Mouse (Mus musculus) megakaryocyte, adult 5-6 weeks (primary cell): ENCODE measurements around the gene Ambra1. TPM values are rescaled to one million over a fixed set of nuclear protein-coding genes. Genes with fewer than 3 reads are reported as not detected.
"Not testable (repeated sequence)": the region's sequence is repeated elsewhere in the genome, so short reads cannot be mapped to it uniquely, and the experiment has no call there.

Source experiments
- ATAC-seq: 2 replicates; pipeline ENCODE4 v1.8.0; 2016; ENCODE audit warnings: mild to moderate bottlenecking, inconsistent platforms; ENCODE audit not compliant: poor library complexity, severe bottlenecking
- total RNA-seq, 2 experiments: library from RNA; stranded (forward) in 1 of 2; stranded (reverse) in 1 of 2; fragments of 153-499, 151-499 nt in 1 of 2; fragments of 221-1000, 200-1000 nt in 1 of 2; gene quantifications; 2 replicates each; pipeline versions ENCODE4 v1.2.3 to v1.2.4; 2015 to 2017

Ambra1 gene
- total RNA-seq (2015) (22.4 and 24.9 TPM in 2 replicates), total RNA-seq (2017) (15.1 and 37.9 TPM in 2 replicates)

GRCm38 (mm10) chr2:91729971-91730821 lies at the start of gene Ambra1:
Gene Ambra1 (plus strand): TSS chr2:91730134.
- peak; percentile 98 for ATAC-seq

- no peak for ATAC-seq
Measured at GRCm38 (mm10) chr2:91682850-91683249, 47.1 kb upstream of the Ambra1 start.

GRCm38 (mm10) chr2:91683919-91684318 lies 46.0 kb upstream of the Ambra1 start:
- ATAC-seq: no peak

GRCm38 (mm10) chr2:91689452-91689851 lies 40.5 kb upstream of the Ambra1 start:
- no peak for ATAC-seq

GRCm38 (mm10) chr2:91695436-91696224 lies 34.3 kb upstream of the Ambra1 start:
- ATAC-seq: no peak

- ATAC-seq: peak; percentile 90
Measured at GRCm38 (mm10) chr2:91696225-91696590, 33.7 kb upstream of the Ambra1 start.

- no peak for ATAC-seq
Measured at GRCm38 (mm10) chr2:91699225-91699624, 30.7 kb upstream of the Ambra1 start.

GRCm38 (mm10) chr2:91701366-91701765 lies 28.6 kb upstream of the Ambra1 start:
- no peak for ATAC-seq

GRCm38 (mm10) chr2:91705736-91706135 lies 24.2 kb upstream of the Ambra1 start:
- ATAC-seq: no peak

- no peak for ATAC-seq
Measured at GRCm38 (mm10) chr2:91706456-91706855, 23.5 kb upstream of the Ambra1 start.

- ATAC-seq: no peak
Measured at GRCm38 (mm10) chr2:91708361-91708760, 21.6 kb upstream of the Ambra1 start.

- peak; percentile 98 for ATAC-seq
Measured at GRCm38 (mm10) chr2:91710272-91711234, 19.4 kb upstream of the Ambra1 start, which contains the start of the genes Atg13 and Harbi1. Gene Atg13 (minus strand): TSS chr2:91710576. Gene Harbi1 (plus strand): TSS chr2:91710852.

GRCm38 (mm10) chr2:91711256-91711925 lies 18.5 kb upstream of the Ambra1 start:
- no peak for ATAC-seq

GRCm38 (mm10) chr2:91714921-91715320 lies 15.0 kb upstream of the Ambra1 start:
- ATAC-seq: no peak

- ATAC-seq: no peak
Measured at GRCm38 (mm10) chr2:91718276-91718675, 11.7 kb upstream of the Ambra1 start.

GRCm38 (mm10) chr2:91723382-91723781 lies 6.6 kb upstream of the Ambra1 start:
- ATAC-seq: no peak

- no peak for ATAC-seq
Measured at GRCm38 (mm10) chr2:91723951-91724350, 6.0 kb upstream of the Ambra1 start.

- no peak for ATAC-seq
Measured at GRCm38 (mm10) chr2:91724716-91725115, 5.2 kb upstream of the Ambra1 start.

- ATAC-seq: not testable (repeated sequence)
Measured at GRCm38 (mm10) chr2:91725476-91725875, 4.5 kb upstream of the Ambra1 start.

GRCm38 (mm10) chr2:91727011-91727410 lies 2.9 kb upstream of the Ambra1 start:
- no peak for ATAC-seq
